Mouse (Mus musculus): ENCODE measurements around the gene Mtus2.
A peak's percentile ranks its signal among the peaks of the same experiment; 100 is the strongest.

Gene Mtus2

GRCm38 (mm10) chr5:147958552-147958951 is 1.4 kb downstream of the Mtus2 start:
- no peak for DNase-seq (ENCODE audit: low spot score)

DNA sequence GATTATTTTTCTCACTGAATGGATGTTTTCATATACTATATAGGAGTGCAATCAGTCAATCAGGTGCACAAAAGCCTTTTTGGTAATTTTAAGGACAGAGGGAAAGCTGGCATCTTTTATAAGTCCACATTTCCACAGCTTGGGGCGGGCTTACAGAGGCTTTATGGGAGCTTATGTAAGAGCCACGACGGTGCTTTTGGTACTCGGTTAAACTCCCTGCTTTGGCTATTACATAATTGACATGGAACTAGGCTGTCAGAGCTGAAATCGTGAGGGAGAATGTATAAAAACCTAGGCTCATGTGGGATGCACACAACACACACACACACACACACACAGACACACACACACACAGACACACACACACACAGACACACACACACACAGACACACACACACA is 2.0 kb downstream of the Mtus2 start:
- DNase-seq (ENCODE audit: low spot score), result no peak

DNA sequence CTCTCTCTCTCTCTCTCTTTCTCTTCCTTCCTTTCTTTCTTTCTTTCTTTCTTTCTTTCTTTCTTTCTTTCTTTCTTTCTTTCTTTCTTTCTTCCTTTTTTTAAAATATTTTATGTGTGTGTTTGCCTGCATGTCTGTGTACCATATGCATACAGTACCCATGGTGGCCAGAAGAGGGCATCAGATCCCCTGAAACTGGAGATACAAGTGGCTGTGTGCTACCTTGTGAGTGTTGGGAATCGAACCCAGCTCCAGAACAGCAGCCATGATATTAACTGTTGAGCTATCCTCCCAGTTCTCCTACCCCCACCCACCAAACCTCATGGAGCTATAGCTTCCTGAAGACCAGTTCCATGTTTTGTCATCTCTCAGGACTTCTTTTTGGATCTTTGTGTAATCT is 3.7 kb downstream of the Mtus2 start:
- DNase-seq (ENCODE audit: low spot score), result no peak

DNA sequence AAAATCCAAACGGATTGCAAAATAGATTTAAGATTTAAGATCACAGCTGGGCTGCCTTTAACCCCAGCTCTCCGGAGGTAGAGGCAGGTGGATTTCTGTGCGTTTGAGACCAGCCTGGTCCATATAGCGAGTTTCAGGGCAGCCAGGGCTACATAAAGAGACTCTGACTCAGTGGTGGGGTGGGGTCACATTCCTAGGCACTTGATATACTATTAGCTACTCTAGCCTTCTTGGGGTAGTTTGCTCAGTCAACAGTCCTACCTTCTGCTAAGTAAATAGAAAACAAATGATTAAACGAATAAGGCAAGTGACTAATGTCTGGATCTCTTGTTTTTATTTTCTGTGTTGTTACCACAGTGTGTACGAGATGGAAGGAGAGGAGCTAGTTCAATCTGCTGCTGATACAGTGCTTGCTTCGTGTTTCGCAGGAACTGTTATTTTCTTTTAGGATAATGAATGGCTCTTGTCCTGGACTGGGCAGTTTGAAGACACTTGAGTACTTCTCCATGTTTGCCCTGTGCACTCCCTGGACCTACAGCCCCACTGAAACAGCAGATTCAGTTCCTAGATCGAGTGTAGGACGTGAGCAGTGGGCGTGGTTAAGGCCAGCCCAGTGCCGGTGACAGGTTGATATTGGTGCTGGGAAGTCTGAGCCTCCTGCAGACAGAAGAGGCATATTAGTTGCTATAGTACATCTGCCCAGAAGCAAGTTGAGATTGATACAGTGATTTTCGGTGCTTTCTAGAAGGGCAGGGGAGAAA is 6.9 kb downstream of the Mtus2 start:
- no peak for DNase-seq (ENCODE audit: low spot score)

GRCm38 (mm10) chr5:147964776-147965175 is 7.7 kb downstream of the Mtus2 start:
- DNase-seq (ENCODE audit: low spot score), result peak; percentile 9

DNA sequence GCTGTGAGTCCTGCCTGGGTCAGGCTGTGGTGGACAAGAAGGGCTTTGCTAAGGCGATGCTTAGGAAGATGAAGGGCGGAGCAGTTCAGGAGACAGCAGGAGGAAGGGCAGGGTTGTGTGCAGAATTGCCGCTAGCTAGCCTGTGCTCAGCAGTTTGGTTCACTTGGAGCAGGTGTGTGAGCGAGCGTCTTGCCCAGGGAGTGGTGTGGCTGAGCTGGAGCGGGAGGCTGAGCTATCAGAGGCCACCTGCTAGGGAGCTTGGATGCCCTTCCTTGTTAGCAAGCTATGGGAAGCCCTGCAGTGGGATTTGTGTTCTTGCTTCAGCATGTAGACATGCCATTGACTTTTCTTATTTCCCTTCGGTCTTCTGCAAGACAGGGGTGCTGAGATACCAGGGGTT is 9.5 kb downstream of the Mtus2 start:
- DNase-seq (ENCODE audit: low spot score), result no peak

- no peak for DNase-seq (ENCODE audit: low spot score)
Observed at GRCm38 (mm10) chr5:147969566-147969965, 12.4 kb downstream of the Mtus2 start.

DNA sequence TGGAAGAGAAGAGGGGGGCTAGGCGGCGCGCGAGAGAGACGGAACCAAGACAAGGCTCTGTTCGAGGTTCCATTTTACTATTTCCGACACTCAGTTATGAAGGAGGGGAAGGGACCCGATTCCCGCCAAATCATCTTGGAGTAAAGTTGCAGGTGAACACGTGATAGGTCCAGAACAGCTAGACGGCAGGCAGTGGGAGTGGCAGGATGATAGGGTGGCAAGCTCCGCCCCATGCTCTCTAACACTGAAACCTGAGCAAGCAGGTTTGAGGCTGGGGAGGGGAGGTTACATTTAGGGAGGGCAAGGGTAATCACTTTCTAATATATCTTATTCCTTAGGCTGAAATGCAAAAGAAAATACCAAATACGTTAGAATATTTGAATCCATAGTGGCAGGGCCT is 18.9 kb downstream of the Mtus2 start:
- no peak for DNase-seq (ENCODE audit: low spot score)

GRCm38 (mm10) chr5:147980606-147981005 is 23.5 kb downstream of the Mtus2 start:
- no peak for DNase-seq (ENCODE audit: low spot score)

- no peak for DNase-seq (ENCODE audit: low spot score)
Observed at GRCm38 (mm10) chr5:147990289-147990688, 33.2 kb downstream of the Mtus2 start.

DNA sequence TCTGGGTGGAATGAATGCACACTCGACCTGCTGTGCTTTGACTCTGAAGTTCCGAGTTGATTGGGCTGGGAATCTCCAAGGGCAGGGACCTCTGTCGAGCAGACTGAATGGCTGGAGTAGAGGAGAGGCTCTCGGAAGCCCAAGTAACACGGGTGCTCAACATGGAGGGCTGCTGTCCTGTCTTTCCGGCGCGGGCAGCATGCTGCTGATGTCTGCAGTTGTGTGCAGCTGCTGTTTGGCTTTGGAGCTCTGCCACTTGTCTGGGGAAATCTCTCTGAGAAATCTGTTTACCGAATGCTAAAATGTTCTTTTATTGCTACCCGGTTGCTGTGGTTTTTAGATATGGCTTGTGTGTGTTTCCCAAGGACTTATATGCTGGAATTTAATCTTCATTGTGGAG is 33.7 kb downstream of the Mtus2 start:
- DNase-seq (ENCODE audit: low spot score), result no peak

GRCm38 (mm10) chr5:147992581-147993378 is 35.7 kb downstream of the Mtus2 start:
- peak; percentile 26 for DNase-seq (ENCODE audit: low spot score)

DNA sequence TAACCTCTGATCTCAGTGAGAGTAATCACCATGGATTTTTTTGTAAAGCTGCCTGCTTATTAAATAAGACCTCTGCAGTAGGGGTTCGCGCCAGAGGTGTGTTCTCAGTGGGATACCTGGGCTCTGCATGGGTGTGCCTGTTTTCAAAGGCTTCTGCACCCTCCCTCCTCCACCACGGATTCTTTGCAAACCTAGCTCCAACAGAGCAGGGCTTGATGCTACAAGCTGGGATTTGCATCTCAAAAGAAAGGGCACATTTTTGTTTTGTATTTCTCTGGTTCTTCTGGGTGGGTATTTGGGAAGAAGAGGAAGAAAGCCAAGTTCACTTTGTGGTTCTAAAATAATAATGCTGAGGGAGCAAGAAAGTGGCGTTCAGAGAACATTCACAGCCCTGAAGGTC is 48.1 kb downstream of the Mtus2 start:
- DNase-seq (ENCODE audit: low spot score), result no peak

DNA sequence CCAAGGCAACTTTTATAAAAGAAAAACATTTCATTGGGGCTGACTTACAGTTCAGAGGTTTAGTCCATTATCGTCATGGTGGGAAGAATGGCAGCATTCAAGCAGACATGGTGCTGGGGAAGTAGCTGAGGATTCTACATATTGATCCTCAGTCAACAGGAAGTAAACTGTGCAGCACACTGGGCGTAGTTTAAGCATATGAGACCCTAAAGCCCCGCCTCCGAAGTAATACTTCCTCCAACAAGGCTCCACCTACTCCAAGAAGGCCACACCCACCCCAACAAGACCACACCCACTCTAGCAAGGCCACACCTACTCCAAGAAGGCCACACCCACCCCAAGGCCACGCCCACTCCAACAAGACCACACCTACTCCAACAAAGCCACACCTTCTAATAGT is 55.0 kb downstream of the Mtus2 start:
- no peak for DNase-seq (ENCODE audit: low spot score)

- DNase-seq (ENCODE audit: low spot score), result no peak
Observed at GRCm38 (mm10) chr5:148014133-148014854, 57.2 kb downstream of the Mtus2 start.

- no peak for DNase-seq (ENCODE audit: low spot score)
Observed at GRCm38 (mm10) chr5:148015383-148015782, 58.3 kb downstream of the Mtus2 start.

GRCm38 (mm10) chr5:148017371-148017770 is 60.3 kb downstream of the Mtus2 start:
- DNase-seq (ENCODE audit: low spot score), result no peak

GRCm38 (mm10) chr5:148022784-148023183 is 65.7 kb downstream of the Mtus2 start:
- DNase-seq (ENCODE audit: low spot score), result no peak

DNA sequence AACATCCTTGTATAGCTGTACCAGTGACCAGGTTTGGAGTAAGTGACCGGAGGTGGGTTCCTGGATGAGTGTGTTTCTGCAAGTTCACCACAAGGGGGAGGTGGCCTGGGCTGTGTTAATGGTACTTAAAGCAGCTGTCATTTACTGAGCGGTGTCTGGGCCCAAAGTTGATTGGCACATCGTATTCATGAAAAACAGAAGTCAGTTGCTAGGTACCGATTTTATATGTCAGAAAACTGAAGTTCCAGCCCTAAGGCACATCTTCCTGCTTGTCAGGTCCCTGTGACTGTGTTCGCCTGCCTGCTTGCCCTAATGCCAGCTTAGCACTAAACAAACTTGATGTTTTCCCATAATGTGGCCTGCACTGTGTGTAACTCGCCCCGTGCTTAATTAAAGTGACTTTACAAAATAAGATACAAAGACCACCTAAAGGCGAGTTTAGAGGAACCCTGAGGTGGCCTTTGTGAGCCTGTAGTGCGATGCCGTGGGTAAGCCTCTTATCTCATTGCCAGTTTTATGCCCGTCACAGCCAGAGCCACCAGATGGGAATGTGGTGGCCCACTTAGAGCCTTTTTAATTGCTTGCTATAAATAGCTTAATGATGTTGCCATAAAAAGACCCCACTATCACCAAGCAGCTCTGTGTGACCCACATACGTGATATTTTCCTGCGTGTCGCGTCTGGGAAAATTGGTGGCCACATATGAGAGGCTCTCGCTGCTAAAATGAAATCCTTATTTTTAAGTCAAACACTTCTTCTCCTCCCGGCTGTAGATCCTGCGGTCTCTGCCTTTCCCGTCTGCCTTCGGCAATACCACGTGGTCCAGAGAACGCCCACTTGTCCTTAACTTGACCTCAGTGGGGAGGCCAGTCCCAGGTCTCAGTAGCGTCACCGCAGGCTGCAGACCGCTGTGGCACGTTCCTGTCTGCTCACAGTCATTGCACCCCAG is 69.6 kb downstream of the Mtus2 start:
- no peak for DNase-seq (ENCODE audit: low spot score)

GRCm38 (mm10) chr5:148027985-148028384 is 70.9 kb downstream of the Mtus2 start:
- no peak for DNase-seq (ENCODE audit: low spot score)

GRCm38 (mm10) chr5:148041661-148042060 is 84.5 kb downstream of the Mtus2 start:
- no peak for DNase-seq (ENCODE audit: low spot score)

GRCm38 (mm10) chr5:148048200-148048599 is 91.1 kb downstream of the Mtus2 start:
- DNase-seq (ENCODE audit: low spot score), result no peak
